In genomic region chr4:137768831-137769230, GRCm38 (mm10) we compare ENCODE assay signal across 17 mouse cellular contexts. TPM values are rescaled to one million over a fixed set of nuclear protein-coding genes. Genes with fewer than 3 reads are reported as not detected.
A peak's percentile ranks its signal among the peaks of the same experiment; 100 is the strongest.
DNase-seq lines count a peak whose midpoint lies in the region; TF ChIP-seq lines count a peak whose summit lies in the region.
"Had no signal": no experiment of that assay in that cellular context is flagged by ENCODE, and none has a peak within 500 bp of the region (broad histone marks: within the 10 kb centered on the region; RNA-seq: fewer than 3 reads in every experiment).

No protein-coding gene starts in this region.

- TF ChIP-seq CTCF in gastrocnemius, adult 2 months (IDR thresholded peaks at IDR 0.05): no peak
- TF ChIP-seq CTCF in heart, adult 2 months (IDR thresholded peaks at IDR 0.05): no peak

- H3K9ac ChIP-seq in heart, adult 2 months (ENCODE audit: low read depth, low read length): peak overlapping the region; percentile 31
- H3K9ac ChIP-seq: embryonic facial prominence, embryonic 12.5 days; forebrain, postnatal 0 days; liver, embryonic 14.5 days had no signal

- H3K27ac ChIP-seq in gastrocnemius, adult 2 months: peak overlapping the region; percentile 85
- H3K27ac ChIP-seq in heart, adult 2 months: peak overlapping the region; percentile 85
- H3K27ac ChIP-seq: embryonic facial prominence, embryonic 12.5 days; layer of hippocampus, adult 2 months; liver, embryonic 14.5 days had no signal

- H3K79me2 ChIP-seq in heart, adult 2 months (replicated peaks; ENCODE audit: control insufficient read depth, insufficient read depth, low read length): no peaks in the 10 kb centered on the region

- H3K36me3 ChIP-seq in heart, adult 2 months (ENCODE audit: control insufficient read depth, insufficient read depth, low read length): no peaks in the 10 kb centered on the region
- H3K36me3 ChIP-seq: embryonic facial prominence, embryonic 12.5 days had no signal

- H3K4me3 ChIP-seq in gastrocnemius, adult 2 months: peak overlapping the region; percentile 57
- peak overlapping the region; percentile 16; the same call in 1 of the 2 replicates for H3K4me3 ChIP-seq in heart, adult 2 months
- H3K4me3 ChIP-seq: embryonic facial prominence, embryonic 12.5 days; layer of hippocampus, adult 2 months had no signal

- H3K27me3 ChIP-seq in heart, adult 2 months (ENCODE audit: control insufficient read depth, insufficient read depth, low read length): no peaks in the 10 kb centered on the region
- H3K27me3 ChIP-seq: embryonic facial prominence, embryonic 12.5 days had no signal

- peaks cover 13% of the 10 kb centered on the region for H3K4me1 ChIP-seq in heart, adult 2 months (ENCODE audit: control insufficient read depth, insufficient read depth, low read length)

- 0 out of 2 replicates have a peak, but pooled peaks have one; percentile 12 for TF ChIP-seq EP300 in heart, adult 2 months (IDR thresholded peaks at IDR 0.05; ENCODE audit: insufficient read depth, low read depth, low read length)

- TF ChIP-seq POLR2A in heart, adult 2 months (IDR thresholded peaks at IDR 0.05; ENCODE audit: insufficient read depth, low read depth, low read length): 0 out of 2 replicates have a peak, but pooled peaks have one; percentile 11

- peak; percentile 76 for DNase-seq in gastrocnemius, adult 2 months
- no peak for DNase-seq in gastrocnemius, adult 8-10 months (ENCODE audit: low spot score in 2 of 2)
- peak; percentile 64 to 66 for DNase-seq in kidney, postnatal 36 days
- DNase-seq in kidney, postnatal 10 days: no peak
- peak; percentile 58 to 77 for DNase-seq in heart, adult 2 months
- DNase-seq in heart, postnatal 4 days: peak; percentile 49
- DNase-seq in T-cell, adult 2 months (ENCODE audit: low spot score): no peak
- DNase-seq: forebrain, postnatal 0 days; gastrocnemius, postnatal 10 days; kidney, adult 8-10 months; left cerebral cortex, postnatal 4 days had no signal

- 45% methylated on average over 6 of the region's 6 CpGs for WGBS in heart, adult 2 months

- intact Hi-C loops in gastrocnemius, adult 2 months (cut with DNase I): no loop called here
- intact Hi-C loops in heart, adult 2 months (cut with DNase I): no loop called here

RNA-seq across cellular contexts. Expression of gene Alpl, which starts 27.4 kb away (rescaled TPM):
- total RNA-seq in gastrocnemius, adult 2 months (2021): 10 to 100 TPM; 10.3 to 42.2 TPM
- total RNA-seq in gastrocnemius, adult 8-10 months (2022): 10 to 100 TPM in 2 of 4 experiments, 1 to 10 TPM in 2; 6.9 to 16.3 (median 10.2) TPM
- 10 to 100 TPM; 55.6 to 64.8 TPM for total RNA-seq in heart, adult 2 months (2021)
- 33.2 and 47.8 TPM in 2 replicates for polyA plus RNA-seq in heart, adult 2 months (2012; rRNA removed)
- total RNA-seq in heart, postnatal 4 days (2021): 1 to 10 TPM; 8.9 to 9.0 TPM
- total RNA-seq: common myeloid progenitor, adult 5-6 weeks; hematopoietic stem cell, adult 5-6 weeks; megakaryocyte progenitor cell, adult 5-6 weeks had no signal

Comparison
In these comparisons a context has a peak if more than half of its experiments do, and no peak if none do; other contexts are left out.
1. DNase-seq: peak in gastrocnemius, adult 2 months (single experiment), kidney, postnatal 36 days (2 of 2), heart, adult 2 months (2 of 2) and heart, postnatal 4 days (single experiment); none in gastrocnemius, adult 8-10 months (0 of 2), kidney, postnatal 10 days (single experiment) and T-cell, adult 2 months (single experiment).